Mouse (Mus musculus): ENCODE measurements around the gene Cdc42bpg. TPM values are rescaled to one million over a fixed set of nuclear protein-coding genes. Genes with fewer than 3 reads are reported as not detected.

The Cdc42bpg gene
- polyA plus RNA-seq, 1 experiment = 60.5 TPM

DNA sequence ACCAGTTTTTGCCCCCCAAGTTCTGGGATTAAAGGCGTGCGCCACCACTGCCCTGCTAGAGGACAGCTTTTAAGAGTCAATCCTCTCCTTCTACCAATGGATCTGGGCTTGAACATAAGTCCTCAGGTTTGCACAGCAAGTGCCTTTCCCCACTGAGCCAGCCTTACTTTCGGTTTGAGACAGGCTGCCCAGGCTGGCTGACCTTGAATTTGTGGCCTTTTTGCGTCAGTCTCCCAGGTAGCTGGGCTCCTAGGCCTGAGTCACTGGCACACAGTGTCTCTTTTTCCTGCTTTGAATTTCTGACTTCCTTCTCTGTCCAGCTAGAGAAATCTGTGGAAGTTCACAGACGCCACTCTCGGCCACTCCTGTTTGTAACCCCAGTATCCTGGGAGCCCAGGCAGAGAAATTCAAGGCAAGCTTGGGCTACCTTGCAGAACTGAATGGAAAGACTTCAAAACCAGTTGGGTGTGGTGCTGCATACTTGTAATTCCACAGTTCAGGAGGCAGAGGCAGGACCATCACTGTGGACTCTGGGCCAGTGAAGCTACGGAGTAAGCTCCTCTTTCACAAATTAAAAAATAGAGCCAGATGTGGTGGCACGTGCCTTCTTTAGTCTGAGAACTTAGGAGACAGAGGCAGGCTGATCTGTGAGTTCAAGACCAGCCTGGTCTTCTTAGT, 36.3 kb upstream of the Cdc42bpg start:
- H3K9ac ChIP-seq (ENCODE audit: low read depth, poor library complexity, severe bottlenecking) = 0 out of 2 replicates have a peak overlapping the region, but pooled peaks have one; percentile 8
- no peaks in the 10 kb centered on the region for H3K27me3 ChIP-seq (ENCODE audit: control insufficient read depth, insufficient read depth, low read length, poor library complexity, severe bottlenecking)

GRCm38 (mm10) chr19:6270661-6271060, 35.6 kb upstream of the Cdc42bpg start:
- Histone ChIP-seq H3K27ac (ENCODE audit: insufficient read depth, low read length) (peak overlapping the region; percentile 94), H3K9me3 (replicated peaks; ENCODE audit: control insufficient read depth, insufficient read depth, low read length, poor library complexity, severe bottlenecking) (no peaks in the 10 kb centered on the region), H3K9ac (ENCODE audit: low read depth, poor library complexity, severe bottlenecking) (peak overlapping the region; percentile 21), H3K4me1 (ENCODE audit: control insufficient read depth, insufficient read depth, low read length) (peaks cover 14% of the 10 kb centered on the region), H3K4me3 (ENCODE audit: low read depth, low read length) (no peak overlapping the region), H3K36me3 (ENCODE audit: control insufficient read depth, insufficient read depth, low read length, poor library complexity, severe bottlenecking) (no peaks in the 10 kb centered on the region), H3K27me3 (ENCODE audit: control insufficient read depth, insufficient read depth, low read length, poor library complexity, severe bottlenecking) (no peaks in the 10 kb centered on the region)
- TF ChIP-seq EP300 (IDR thresholded peaks at IDR 0.05; ENCODE audit: insufficient read depth, low read depth, low read length) (0 out of 2 replicates have a peak, but pooled peaks have one; percentile 4), POLR2A (IDR thresholded peaks at IDR 0.05; ENCODE audit: insufficient read depth, low read length) (no peak)

More for the DNA sequence above, 36.3 kb upstream of the Cdc42bpg start:
- TF ChIP-seq EP300 (IDR thresholded peaks at IDR 0.05; ENCODE audit: insufficient read depth, low read depth, low read length) (0 out of 2 replicates have a peak, but pooled peaks have one; percentile 55), CTCF (IDR thresholded peaks at IDR 0.05; ENCODE audit: low read depth, low read length) (no peak)
- Histone ChIP-seq H3K9me3 (replicated peaks; ENCODE audit: control insufficient read depth, insufficient read depth, low read length, poor library complexity, severe bottlenecking) (no peaks in the 10 kb centered on the region), H3K4me1 (ENCODE audit: control insufficient read depth, insufficient read depth, low read length) (peaks cover 14% of the 10 kb centered on the region), H3K4me3 (ENCODE audit: low read depth, low read length) (no peak overlapping the region), H3K27ac (ENCODE audit: insufficient read depth, low read length) (peak overlapping the region; percentile 94), H3K36me3 (ENCODE audit: control insufficient read depth, insufficient read depth, low read length, poor library complexity, severe bottlenecking) (no peaks in the 10 kb centered on the region)

DNA sequence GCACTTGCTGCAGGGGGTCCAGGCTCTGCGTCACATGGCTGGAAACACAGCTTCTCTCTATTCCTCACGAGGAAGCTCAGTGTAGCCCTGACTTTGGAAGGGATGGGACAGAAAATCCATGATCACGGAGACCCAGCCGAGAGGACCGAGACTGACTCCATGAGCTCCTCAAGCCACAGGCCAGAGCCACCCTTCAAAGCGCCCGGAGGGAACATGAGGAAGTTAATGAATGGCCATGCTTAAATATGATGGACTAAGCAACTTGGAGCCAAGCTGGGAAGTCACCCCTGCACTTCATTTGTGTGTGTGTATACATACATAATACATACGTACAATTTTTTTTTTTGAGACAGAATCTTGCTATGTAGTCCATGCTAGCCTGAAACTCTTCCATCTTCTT, 35.0 kb upstream of the Cdc42bpg start:
- Histone ChIP-seq H3K36me3 (ENCODE audit: control insufficient read depth, insufficient read depth, low read length, poor library complexity, severe bottlenecking) (no peaks in the 10 kb centered on the region), H3K27me3 (ENCODE audit: control insufficient read depth, insufficient read depth, low read length, poor library complexity, severe bottlenecking) (no peaks in the 10 kb centered on the region), H3K27ac (ENCODE audit: insufficient read depth, low read length) (peak overlapping the region; percentile 94), H3K9ac (ENCODE audit: low read depth, poor library complexity, severe bottlenecking) (peak overlapping the region; percentile 21), H3K9me3 (replicated peaks; ENCODE audit: control insufficient read depth, insufficient read depth, low read length, poor library complexity, severe bottlenecking) (no peaks in the 10 kb centered on the region), H3K4me1 (ENCODE audit: control insufficient read depth, insufficient read depth, low read length) (peaks cover 14% of the 10 kb centered on the region), H3K4me3 (ENCODE audit: low read depth, low read length) (no peak overlapping the region)
- TF ChIP-seq POLR2A (IDR thresholded peaks at IDR 0.05; ENCODE audit: insufficient read depth, low read length) = no peak
- TF ChIP-seq EP300 (IDR thresholded peaks at IDR 0.05; ENCODE audit: insufficient read depth, low read depth, low read length) = no peak
- TF ChIP-seq CTCF (IDR thresholded peaks at IDR 0.05; ENCODE audit: low read depth, low read length) = no peak

- Histone ChIP-seq H3K9me3 (replicated peaks; ENCODE audit: control insufficient read depth, insufficient read depth, low read length, poor library complexity, severe bottlenecking) (no peaks in the 10 kb centered on the region), H3K4me3 (ENCODE audit: low read depth, low read length) (no peak overlapping the region), H3K36me3 (ENCODE audit: control insufficient read depth, insufficient read depth, low read length, poor library complexity, severe bottlenecking) (no peaks in the 10 kb centered on the region), H3K27ac (ENCODE audit: insufficient read depth, low read length) (peak overlapping the region; percentile 30), H3K27me3 (ENCODE audit: control insufficient read depth, insufficient read depth, low read length, poor library complexity, severe bottlenecking) (no peaks in the 10 kb centered on the region), H3K9ac (ENCODE audit: low read depth, poor library complexity, severe bottlenecking) (0 out of 2 replicates have a peak overlapping the region, but pooled peaks have one; percentile 0), H3K4me1 (ENCODE audit: control insufficient read depth, insufficient read depth, low read length) (peaks cover 14% of the 10 kb centered on the region)
- TF ChIP-seq EP300 (IDR thresholded peaks at IDR 0.05; ENCODE audit: insufficient read depth, low read depth, low read length) (peak; percentile 30; the same call in 1 of the 2 replicates), CTCF (IDR thresholded peaks at IDR 0.05; ENCODE audit: low read depth, low read length) (no peak)
These were observed 34.2 kb upstream of the Cdc42bpg start for GRCm38 (mm10) chr19:6272053-6272452.

- Histone ChIP-seq H3K36me3 (ENCODE audit: control insufficient read depth, insufficient read depth, low read length, poor library complexity, severe bottlenecking) (no peaks in the 10 kb centered on the region), H3K9ac (ENCODE audit: low read depth, poor library complexity, severe bottlenecking) (0 out of 2 replicates have a peak overlapping the region, but pooled peaks have one; percentile 0), H3K27ac (ENCODE audit: insufficient read depth, low read length) (peak overlapping the region; percentile 33; the same call in 1 of the 2 replicates), H3K9me3 (replicated peaks; ENCODE audit: control insufficient read depth, insufficient read depth, low read length, poor library complexity, severe bottlenecking) (no peaks in the 10 kb centered on the region), H3K4me3 (ENCODE audit: low read depth, low read length) (no peak overlapping the region), H3K4me1 (ENCODE audit: control insufficient read depth, insufficient read depth, low read length) (peaks cover 14% of the 10 kb centered on the region), H3K27me3 (ENCODE audit: control insufficient read depth, insufficient read depth, low read length, poor library complexity, severe bottlenecking) (no peaks in the 10 kb centered on the region)
- no peak for TF ChIP-seq CTCF (IDR thresholded peaks at IDR 0.05; ENCODE audit: low read depth, low read length)
- TF ChIP-seq POLR2A (IDR thresholded peaks at IDR 0.05; ENCODE audit: insufficient read depth, low read length) = no peak
- no peak for TF ChIP-seq EP300 (IDR thresholded peaks at IDR 0.05; ENCODE audit: insufficient read depth, low read depth, low read length)
These were observed 33.5 kb upstream of the Cdc42bpg start for GRCm38 (mm10) chr19:6272738-6273137.

GRCm38 (mm10) chr19:6273592-6273991, 32.7 kb upstream of the Cdc42bpg start:
- Histone ChIP-seq H3K27ac (ENCODE audit: insufficient read depth, low read length) (no peak overlapping the region), H3K4me1 (ENCODE audit: control insufficient read depth, insufficient read depth, low read length) (peaks cover 14% of the 10 kb centered on the region), H3K36me3 (ENCODE audit: control insufficient read depth, insufficient read depth, low read length, poor library complexity, severe bottlenecking) (no peaks in the 10 kb centered on the region), H3K4me3 (ENCODE audit: low read depth, low read length) (no peak overlapping the region), H3K27me3 (ENCODE audit: control insufficient read depth, insufficient read depth, low read length, poor library complexity, severe bottlenecking) (no peaks in the 10 kb centered on the region), H3K9me3 (replicated peaks; ENCODE audit: control insufficient read depth, insufficient read depth, low read length, poor library complexity, severe bottlenecking) (no peaks in the 10 kb centered on the region), H3K9ac (ENCODE audit: low read depth, poor library complexity, severe bottlenecking) (no peak overlapping the region)
- TF ChIP-seq CTCF (IDR thresholded peaks at IDR 0.05; ENCODE audit: low read depth, low read length) = no peak
- no peak for TF ChIP-seq EP300 (IDR thresholded peaks at IDR 0.05; ENCODE audit: insufficient read depth, low read depth, low read length)
- no peak for TF ChIP-seq POLR2A (IDR thresholded peaks at IDR 0.05; ENCODE audit: insufficient read depth, low read length)

Measured in ES-Bruce4 (cell line).